Mouse (Mus musculus) CH12.LX (cell line): ENCODE measurements around the gene Hnrnpa3. TPM values are rescaled to one million over a fixed set of nuclear protein-coding genes. Genes with fewer than 3 reads are reported as not detected.

Experiments
- DNase-seq: peaks from one replicate; pipeline ENCODE4 v3.0.0-alpha.2; 2013; ENCODE audit errors: extremely low read depth
- H3K27ac ChIP-seq: 2 replicates; pipeline ENCODE4 v1.5.1; 2012; ENCODE audit warnings: low read depth, mild to moderate bottlenecking, control low read depth, moderate library complexity; ENCODE audit not compliant: insufficient read depth
- H3K27me3 ChIP-seq: replicated peaks from 2 replicates; pipeline ENCODE3; 2012; ENCODE audit warnings: inconsistent platforms
- H3K36me3 ChIP-seq, 2 experiments: replicated peaks in 1 of 2; 2 replicates each; pipeline versions ENCODE3 to v1.6.1; 2012; ENCODE audit warnings: inconsistent platforms in 1 of 2, low read length in 1 of 2, mild to moderate bottlenecking in 1 of 2, mixed read lengths in 1 of 2, moderate library complexity in 1 of 2; ENCODE audit not compliant: control insufficient read depth in 1 of 2, insufficient read depth in 1 of 2
- H3K4me1 ChIP-seq, 2 experiments: 2 replicates each; pipeline ENCODE4 v1.6.1; 2012; ENCODE audit warnings: inconsistent platforms in 1 of 2, moderate library complexity in 1 of 2; ENCODE audit not compliant: insufficient read depth in 2 of 2, control insufficient read depth in 1 of 2
- H3K4me2 ChIP-seq: 2 replicates; pipeline ENCODE4 v1.6.1; 2012; ENCODE audit warnings: low read depth, mild to moderate bottlenecking, control low read depth; ENCODE audit not compliant: poor library complexity, insufficient read depth, severe bottlenecking
- H3K4me3 ChIP-seq, 3 experiments: fragments of 150-350 bp in 1 of 3; sonication (generic) in 1 of 3; replicated peaks in 1 of 3; 2 replicates each; pipeline versions ENCODE3 to v1.5.1; 2011 to 2012; ENCODE audit warnings: low read depth in 2 of 3, low read length in 2 of 3, mild to moderate bottlenecking in 2 of 3, moderate library complexity in 2 of 3, control low read depth in 1 of 3, improper control_type of control experiment in 1 of 3, inconsistent platforms in 1 of 3, mixed read lengths in 1 of 3; ENCODE audit not compliant: poor library complexity in 1 of 3
- H3K79me2 ChIP-seq: replicated peaks from 2 replicates; pipeline ENCODE4 v1.6.1; 2012; ENCODE audit warnings: mild to moderate bottlenecking, moderate library complexity; ENCODE audit not compliant: control insufficient read depth, poor library complexity, insufficient read depth, severe bottlenecking; ENCODE audit errors: extremely low read depth
- H3K9ac ChIP-seq: 2 replicates; pipeline ENCODE4 v1.6.1; 2012; ENCODE audit warnings: low read depth, mild to moderate bottlenecking, control low read depth, moderate library complexity; ENCODE audit not compliant: insufficient read depth
- H3K9me3 ChIP-seq: replicated peaks from 2 replicates; pipeline ENCODE3; 2012; ENCODE audit warnings: low read length, inconsistent platforms, mixed read lengths
- CHD1 ChIP-seq: IDR thresholded peaks from 2 replicates; pipeline ENCODE4 v1.6.1; 2012; ENCODE audit warnings: low read depth, low read length, improper control_type of control experiment, inconsistent platforms
- CHD2 ChIP-seq: IDR thresholded peaks from 2 replicates; pipeline ENCODE4 v1.6.1; 2011; ENCODE audit warnings: low read length, improper control_type of control experiment
- CTCF ChIP-seq, 2 experiments: IDR thresholded peaks in 1 of 2; conservative IDR thresholded peaks in 1 of 2; 2 replicates each; pipeline ENCODE4 v1.5.1; 2011 to 2012; ENCODE audit warnings: low read depth in 2 of 2, low read length in 2 of 2, improper control_type of control experiment in 1 of 2, inconsistent platforms in 1 of 2, mild to moderate bottlenecking in 1 of 2, moderate library complexity in 1 of 2
- E2F4 ChIP-seq: IDR thresholded peaks from 2 replicates; pipeline ENCODE4 v1.6.1; 2011; ENCODE audit warnings: low read depth, low read length, improper control_type of control experiment; ENCODE audit not compliant: insufficient replicate concordance
- ELF1 ChIP-seq: IDR thresholded peaks from 2 replicates; pipeline ENCODE4 v1.6.1; 2014; ENCODE audit warnings: low read depth, mild to moderate bottlenecking, inconsistent platforms, low read length, improper control_type of control experiment
- ETS1 ChIP-seq: conservative IDR thresholded peaks from 2 replicates; pipeline ENCODE4 v1.6.1; 2012; ENCODE audit warnings: low read depth, mild to moderate bottlenecking, inconsistent platforms, low read length, improper control_type of control experiment, moderate library complexity
- GABPA ChIP-seq: IDR thresholded peaks from 2 replicates; pipeline ENCODE4 v1.6.1; 2012; ENCODE audit warnings: low read depth, low read length, improper control_type of control experiment, inconsistent platforms; ENCODE audit not compliant: insufficient replicate concordance
- HCFC1 ChIP-seq: IDR thresholded peaks from 2 replicates; pipeline ENCODE4 v1.6.1; 2012; ENCODE audit warnings: low read depth, mild to moderate bottlenecking, inconsistent platforms, low read length, improper control_type of control experiment
- IRF4 ChIP-seq: IDR thresholded peaks from 2 replicates; pipeline ENCODE4 v1.6.1; 2014; ENCODE audit warnings: low read depth, mild to moderate bottlenecking, inconsistent platforms, low read length, improper control_type of control experiment
- JUND ChIP-seq: conservative IDR thresholded peaks from 2 replicates; pipeline ENCODE4 v1.6.1; 2011; ENCODE audit warnings: low read depth, low read length, improper control_type of control experiment
- KAT2A ChIP-seq: IDR thresholded peaks from 2 replicates; pipeline ENCODE4 v1.6.1; 2012; ENCODE audit warnings: low read length, improper control_type of control experiment, inconsistent platforms; ENCODE audit not compliant: insufficient replicate concordance
- MAX ChIP-seq: IDR thresholded peaks from 2 replicates; pipeline ENCODE4 v1.6.1; 2011; ENCODE audit warnings: low read length, improper control_type of control experiment
- MAZ ChIP-seq: IDR thresholded peaks from 2 replicates; pipeline ENCODE4 v1.6.1; 2012; ENCODE audit warnings: low read depth, mild to moderate bottlenecking, inconsistent platforms, low read length, improper control_type of control experiment, moderate library complexity
- MEF2A ChIP-seq: IDR thresholded peaks from 2 replicates; pipeline ENCODE4 v1.6.1; 2014; ENCODE audit warnings: low read depth, mild to moderate bottlenecking, inconsistent platforms, low read length, improper control_type of control experiment, borderline replicate concordance
- MXI1 ChIP-seq: IDR thresholded peaks from 2 replicates; pipeline ENCODE4 v1.6.1; 2011; ENCODE audit warnings: mild to moderate bottlenecking, low read depth, low read length, improper control_type of control experiment
- MYC ChIP-seq: IDR thresholded peaks from 2 replicates; pipeline ENCODE4 v1.6.1; 2011; ENCODE audit warnings: low read depth, mild to moderate bottlenecking, improper control_type of control experiment, low read length
- NELFE ChIP-seq: IDR thresholded peaks from 2 replicates; pipeline ENCODE4 v1.6.1; 2011; ENCODE audit warnings: low read depth, low read length, improper control_type of control experiment
- NRF1 ChIP-seq: IDR thresholded peaks from 2 replicates; pipeline ENCODE4 v1.6.1; 2014; ENCODE audit warnings: low read depth, mild to moderate bottlenecking, inconsistent platforms, low read length, improper control_type of control experiment, moderate library complexity
- PAX5 ChIP-seq: IDR thresholded peaks from 2 replicates; pipeline ENCODE4 v1.6.1; 2012; ENCODE audit warnings: low read length, inconsistent platforms, mixed read lengths
- POLR2A ChIP-seq: IDR thresholded peaks from 2 replicates; pipeline ENCODE4 v1.6.1; 2011; ENCODE audit warnings: low read depth, mild to moderate bottlenecking, improper control_type of control experiment, low read length
- RAD21 ChIP-seq: IDR thresholded peaks from 2 replicates; pipeline ENCODE4 v1.6.1; 2011; ENCODE audit warnings: low read depth, mild to moderate bottlenecking, low read length, improper control_type of control experiment, moderate library complexity
- RCOR1 ChIP-seq: conservative IDR thresholded peaks from 2 replicates; pipeline ENCODE4 v1.6.1; 2012; ENCODE audit warnings: low read depth, mild to moderate bottlenecking, inconsistent platforms, low read length, improper control_type of control experiment
- SIN3A ChIP-seq: IDR thresholded peaks from 2 replicates; pipeline ENCODE4 v1.6.1; 2012; ENCODE audit warnings: low read length, improper control_type of control experiment, inconsistent platforms
- SMC3 ChIP-seq: IDR thresholded peaks from 2 replicates; pipeline ENCODE4 v1.6.1; 2011; ENCODE audit warnings: low read depth, low read length, improper control_type of control experiment
- TBP ChIP-seq: conservative IDR thresholded peaks from 2 replicates; pipeline ENCODE4 v1.6.1; 2011; ENCODE audit warnings: low read depth, low read length, improper control_type of control experiment
- TCF12 ChIP-seq: IDR thresholded peaks from 2 replicates; pipeline ENCODE4 v1.6.1; 2014; ENCODE audit warnings: low read depth, mild to moderate bottlenecking, inconsistent platforms, low read length, improper control_type of control experiment
- UBTF ChIP-seq: IDR thresholded peaks from 2 replicates; pipeline ENCODE4 v1.6.1; 2012; ENCODE audit warnings: low read depth, mild to moderate bottlenecking, inconsistent platforms, low read length, improper control_type of control experiment, moderate library complexity
- USF2 ChIP-seq: conservative IDR thresholded peaks from 2 replicates; pipeline ENCODE4 v1.6.1; 2011; ENCODE audit warnings: low read depth, low read length, improper control_type of control experiment
- ZMIZ1 ChIP-seq: IDR thresholded peaks from 2 replicates; pipeline ENCODE4 v1.6.1; 2012; ENCODE audit warnings: low read depth, mild to moderate bottlenecking, inconsistent platforms, low read length, improper control_type of control experiment
- ZNF384 ChIP-seq: IDR thresholded peaks from 2 replicates; pipeline ENCODE4 v1.6.1; 2012; ENCODE audit warnings: low read depth, low read length, improper control_type of control experiment, inconsistent platforms
- dilution Hi-C: fragments of 300-500 bp; cut with MboI; formaldehyde crosslinking; loops from 2 replicates; pipeline ENCODE4 v1.14.3; 2020; ENCODE audit warnings: low sequenced_read_pairs; ENCODE audit not compliant: extremely low pct_unique_long_range_greater_than_20kb, extremely low pct_ligation_motif_present
- in situ Hi-C: fragments of 300-500 bp; cut with MboI; formaldehyde crosslinking; loops from 3 replicates; pipeline ENCODE4 v1.14.3; 2019; ENCODE audit warnings: low sequenced_read_pairs, low pct_ligation_motif_present, low pct_unique_long_range_greater_than_20kb, mixed read lengths
- polyA plus RNA-seq: library from polyadenylated mRNA; unstranded; fragments of >175 nt; gene quantifications from 2 replicates; pipeline ENCODE4 v1.2.1, GENCODE M21; 2012; ENCODE audit warnings: low read depth; ENCODE audit not compliant: insufficient read length
- total RNA-seq, 2 experiments: library from RNA; depleted of rRNA; stranded (reverse); fragments of 300-350 nt in 1 of 2; fragments of >200 nt in 1 of 2; gene quantifications; 2 replicates each; pipeline ENCODE4 v1.2.3; 2012 to 2014

Hnrnpa3 gene
- total and polyA plus RNA-seq, 3 experiments: 83.1 to 373 (median 229) TPM

GRCm38 (mm10) chr2:75661106-75661505, 2.0 kb downstream of the Hnrnpa3 start:
- H3K9me3 ChIP-seq: no peaks in the 10 kb centered on the region
- H3K27me3 ChIP-seq: no peaks in the 10 kb centered on the region
- H3K27ac ChIP-seq: no peak overlapping the region
- in situ Hi-C loops (no loop called here), dilution Hi-C loops (no loop called here)
- peak overlapping the region; percentile 98 for H3K9ac ChIP-seq
- TF ChIP-seq SMC3: no peak
- peak; percentile 13; the same call in 1 of the 2 replicates for TF ChIP-seq MXI1
- no peak for TF ChIP-seq ETS1
- no peak for TF ChIP-seq NRF1
- no peak for TF ChIP-seq HCFC1
- no peak for TF ChIP-seq ZNF384
- H3K4me2 ChIP-seq: peak overlapping the region; percentile 62
- H3K79me2 ChIP-seq: peaks cover 49% of the 10 kb centered on the region
- no peak for DNase-seq
- H3K4me3 ChIP-seq: peak overlapping the region; percentile 87 to 91 (median 90)
- peaks cover 5 to 23% of the 10 kb centered on the region in 2 experiments; a peak in 3 of 4 replicates for H3K4me1 ChIP-seq
- peaks cover 23 to 43% of the 10 kb centered on the region in 2 experiments for H3K36me3 ChIP-seq

- in situ Hi-C loops: no loop called here
- no peak overlapping the region for H3K27ac ChIP-seq
- H3K79me2 ChIP-seq: peaks cover 2% of the 10 kb centered on the region; the same call in 1 of the 2 replicates
- H3K9me3 ChIP-seq: no peaks in the 10 kb centered on the region
- DNase-seq: peak; percentile 38
- H3K36me3 ChIP-seq: peaks cover 9 to 19% of the 10 kb centered on the region in 2 experiments
- no peaks in the 10 kb centered on the region for H3K27me3 ChIP-seq
- dilution Hi-C loops: no loop called here
- H3K4me2 ChIP-seq: no peak overlapping the region
- H3K4me3 ChIP-seq: no peak overlapping the region
- H3K9ac ChIP-seq: no peak overlapping the region
- no peaks in the 10 kb centered on the region for H3K4me1 ChIP-seq
- TF ChIP-seq PAX5 (no peak), NELFE (peak; percentile 51; the same call in 1 of the 2 replicates), TBP (no peak), RAD21 (no peak), USF2 (no peak), MAX (no peak), RCOR1 (no peak), KAT2A (no peak), POLR2A (0 out of 2 replicates have a peak, but pooled peaks have one; percentile 37), IRF4 (no peak), SMC3 (no peak; the same call in 1 of the 2 replicates), TCF12 (no peak), CHD2 (peak; percentile 24; the same call in 1 of the 2 replicates), MXI1 (peak; percentile 40; the same call in 1 of the 2 replicates), ZNF384 (no peak), ETS1 (no peak), JUND (no peak), ZMIZ1 (peak; percentile 48), GABPA (no peak), ELF1 (no peak), MYC (no peak), MAZ (no peak), UBTF (no peak), E2F4 (no peak), SIN3A (peak; percentile 31; the same call in 1 of the 2 replicates), MEF2A (no peak), CTCF (conservative IDR thresholded peaks at IDR 0.05 in 1 of 2, IDR thresholded peaks at IDR 0.05 in 1 of 2; ENCODE audit: low read depth in 2 of 2, low read length in 2 of 2) (no peak), CHD1 (no peak)
Observed at GRCm38 (mm10) chr2:75669491-75670445, 10.7 kb downstream of the Hnrnpa3 start.
